Mouse (Mus musculus) urinary bladder, postnatal 4 days (tissue): ENCODE measurements around the gene Lrp1.
A peak's percentile ranks its signal among the peaks of the same experiment; 100 is the strongest.

Experiments used
- DNase-seq, 2 experiments: peaks; one replicate each; pipeline ENCODE4 v3.0.0; 2021 to 2022; ENCODE audit warnings: low spot score in 2 of 2

The Lrp1 gene

DNA sequence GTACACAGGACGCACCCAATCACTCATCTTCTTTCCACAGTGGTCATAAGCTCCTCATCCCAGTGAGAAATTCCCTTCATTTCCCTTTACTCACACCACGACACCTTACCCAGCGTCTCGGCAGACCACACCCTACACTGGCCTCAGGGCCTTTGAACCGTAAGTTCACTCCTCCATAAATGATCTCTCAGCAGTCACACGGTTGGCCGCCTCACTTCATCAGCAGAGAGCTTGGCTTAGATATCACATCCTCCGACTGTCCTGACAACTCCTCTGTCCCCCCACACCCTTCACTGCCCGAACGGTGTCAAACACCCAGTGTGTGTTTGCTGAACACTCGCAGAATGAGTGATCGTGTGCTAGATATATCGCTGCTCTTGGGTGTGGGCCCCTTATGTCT is 28.1 kb downstream of the Lrp1 start:
- no peak for DNase-seq

- DNase-seq: no peak
Observed at GRCm38 (mm10) chr10:127592423-127592822, 28.5 kb downstream of the Lrp1 start.

GRCm38 (mm10) chr10:127591514-127591913 is 29.4 kb downstream of the Lrp1 start:
- no peak for DNase-seq

DNA sequence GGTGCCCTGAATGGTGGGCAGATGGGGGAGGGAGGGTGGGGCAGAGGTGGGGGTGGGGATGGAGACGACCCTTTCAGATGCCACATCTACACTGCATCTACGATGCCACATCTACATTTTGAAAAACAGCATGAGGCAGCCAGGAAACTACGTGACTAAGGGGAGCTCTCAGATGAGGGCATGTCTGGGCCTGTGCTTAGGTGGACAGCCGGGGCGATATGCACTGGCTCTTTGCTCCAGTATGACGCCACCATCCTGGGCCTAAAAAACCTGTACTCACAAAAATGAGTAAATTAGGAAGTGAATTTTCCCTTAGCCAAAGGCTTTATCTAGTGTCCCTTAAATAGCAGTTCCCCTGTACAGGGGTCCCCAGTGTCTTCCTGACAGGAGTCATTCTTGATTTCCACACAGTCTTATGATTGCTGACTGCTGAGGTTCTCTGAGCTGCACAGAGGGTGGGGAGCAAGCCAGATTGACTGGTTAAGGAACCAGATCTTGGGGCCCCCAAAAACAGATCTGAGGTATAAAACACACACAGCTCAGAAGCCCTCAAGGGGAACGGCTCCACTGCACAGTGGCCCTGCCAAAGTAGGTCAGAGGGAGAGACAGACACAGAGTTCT is 30.0 kb downstream of the Lrp1 start:
- DNase-seq: no peak

DNA sequence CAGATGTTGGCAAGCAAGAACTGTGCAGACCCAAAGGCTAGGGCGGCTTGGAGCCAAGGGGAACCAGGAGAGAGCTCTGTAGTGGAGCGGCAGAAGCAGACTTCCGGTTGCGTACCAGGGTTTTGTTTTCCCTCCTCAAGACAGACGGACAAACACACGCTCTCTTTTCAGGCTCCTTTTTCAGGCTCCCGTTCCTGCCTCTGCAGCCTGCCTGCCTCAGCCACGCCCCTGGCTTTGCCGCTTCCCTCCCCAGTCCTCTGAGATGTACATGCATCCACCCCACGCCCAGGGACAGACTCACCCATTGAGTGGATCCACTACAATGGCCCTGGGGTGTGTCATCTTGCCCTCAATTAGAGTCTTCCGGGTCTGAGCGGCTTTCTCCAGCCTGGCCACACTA is 30.7 kb downstream of the Lrp1 start:
- no peak for DNase-seq

DNA sequence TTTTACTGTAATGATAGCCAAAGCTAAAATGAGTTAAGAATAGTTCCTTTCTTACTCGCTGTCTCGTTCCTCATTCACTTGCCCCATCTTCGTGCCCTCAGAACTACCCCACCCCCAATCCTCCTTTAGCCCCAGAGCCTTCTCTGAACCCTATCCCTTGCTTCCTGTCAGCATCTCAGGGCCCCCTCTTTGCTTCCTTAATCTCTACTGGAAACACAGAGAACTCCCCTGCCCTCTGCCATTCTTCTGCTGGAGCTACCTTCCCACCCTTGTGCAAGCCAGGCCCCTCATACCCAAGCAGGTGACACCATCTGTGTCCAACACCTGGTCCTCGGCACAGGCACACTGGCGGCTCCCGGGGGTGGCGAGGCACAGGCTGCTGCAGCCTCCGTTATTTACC is 33.2 kb downstream of the Lrp1 start:
- DNase-seq: no peak

GRCm38 (mm10) chr10:127586209-127586608 is 34.7 kb downstream of the Lrp1 start:
- DNase-seq: no peak

DNA sequence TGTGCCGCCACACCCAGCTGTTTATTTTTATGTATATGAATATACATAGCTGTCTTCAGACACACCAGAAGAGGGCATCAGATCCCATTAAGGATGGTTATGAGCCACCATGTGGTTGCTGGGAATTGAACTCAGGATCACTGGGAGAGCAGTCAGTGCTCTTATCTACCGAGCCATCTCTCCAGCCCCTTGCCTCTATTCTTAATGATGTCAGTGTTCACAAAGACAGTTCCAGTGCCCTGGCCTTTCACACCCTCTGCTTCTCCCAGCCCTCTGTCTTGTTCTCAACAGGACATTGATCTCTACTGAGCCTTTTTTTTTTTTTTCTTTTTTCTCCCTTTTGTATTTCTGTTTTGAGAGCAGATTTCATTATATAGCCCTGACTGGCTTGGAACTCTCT is 35.4 kb downstream of the Lrp1 start:
- DNase-seq: no peak

DNA sequence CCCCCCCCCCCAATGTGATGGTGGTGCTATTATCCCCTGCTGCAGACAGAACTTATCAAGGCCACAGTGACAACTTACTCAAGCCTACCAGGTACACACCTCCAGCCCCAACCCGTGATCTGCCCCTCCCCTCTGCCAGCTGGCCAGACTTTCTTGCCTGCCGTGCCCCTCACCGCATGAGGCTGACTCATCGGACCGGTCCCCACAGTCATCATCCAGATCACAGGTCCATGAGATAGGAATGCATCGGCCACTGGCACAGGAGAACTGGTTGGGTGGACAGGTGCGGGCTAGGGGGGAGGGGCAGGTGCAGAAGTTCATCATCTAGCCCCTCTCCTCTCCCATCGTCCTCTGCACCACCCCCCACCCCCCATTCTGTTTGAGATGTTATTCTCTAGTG is 37.3 kb downstream of the Lrp1 start:
- no peak for DNase-seq

GRCm38 (mm10) chr10:127581291-127581690 is 39.7 kb downstream of the Lrp1 start:
- no peak for DNase-seq

DNA sequence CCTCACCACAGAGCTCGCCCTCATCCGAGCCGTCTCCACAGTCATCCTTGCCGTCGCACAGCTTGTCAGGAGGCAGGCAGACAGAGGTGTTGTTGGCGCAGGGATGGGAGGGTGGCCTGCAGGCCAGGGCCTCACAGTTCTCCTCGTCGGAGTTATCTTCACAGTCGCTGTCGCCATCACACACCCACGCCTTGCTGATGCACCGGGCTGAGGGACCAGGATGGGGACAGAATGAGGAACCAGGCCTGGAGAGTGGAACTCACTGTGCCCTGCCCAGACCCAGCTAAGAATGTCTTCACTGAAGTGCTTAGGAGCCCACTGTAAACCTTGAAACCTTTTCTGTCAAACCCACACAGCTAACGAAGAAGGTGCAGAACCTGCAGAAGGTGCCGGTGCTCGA is 43.0 kb downstream of the Lrp1 start:
- DNase-seq: no peak

- no peak for DNase-seq
Observed at GRCm38 (mm10) chr10:127577156-127577555, 43.8 kb downstream of the Lrp1 start.

- DNase-seq: peak; percentile 64 to 76
Observed at GRCm38 (mm10) chr10:127576381-127576961, 44.5 kb downstream of the Lrp1 start.

GRCm38 (mm10) chr10:127575741-127576140 is 45.2 kb downstream of the Lrp1 start:
- no peak for DNase-seq

DNA sequence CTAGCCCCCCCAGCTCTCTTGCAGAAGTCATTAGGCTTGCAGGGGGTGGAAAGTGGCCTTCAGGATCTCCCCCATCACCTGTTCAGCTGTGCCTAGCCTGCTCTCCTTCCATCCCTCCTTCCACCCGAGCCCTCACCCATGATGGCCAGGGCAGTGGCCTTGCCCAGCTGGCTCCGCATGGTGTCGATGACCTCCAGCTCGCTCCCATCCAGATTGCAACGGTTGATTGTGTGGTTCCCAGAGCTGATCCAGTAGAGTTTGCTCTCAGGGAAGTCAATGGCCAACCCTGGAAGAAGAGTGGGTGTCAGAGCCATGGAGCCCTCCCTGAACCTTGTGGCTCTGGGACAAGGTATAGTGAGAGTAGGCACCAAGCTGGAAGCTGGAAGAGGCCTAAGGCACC is 48.7 kb downstream of the Lrp1 start:
- DNase-seq: no peak

DNA sequence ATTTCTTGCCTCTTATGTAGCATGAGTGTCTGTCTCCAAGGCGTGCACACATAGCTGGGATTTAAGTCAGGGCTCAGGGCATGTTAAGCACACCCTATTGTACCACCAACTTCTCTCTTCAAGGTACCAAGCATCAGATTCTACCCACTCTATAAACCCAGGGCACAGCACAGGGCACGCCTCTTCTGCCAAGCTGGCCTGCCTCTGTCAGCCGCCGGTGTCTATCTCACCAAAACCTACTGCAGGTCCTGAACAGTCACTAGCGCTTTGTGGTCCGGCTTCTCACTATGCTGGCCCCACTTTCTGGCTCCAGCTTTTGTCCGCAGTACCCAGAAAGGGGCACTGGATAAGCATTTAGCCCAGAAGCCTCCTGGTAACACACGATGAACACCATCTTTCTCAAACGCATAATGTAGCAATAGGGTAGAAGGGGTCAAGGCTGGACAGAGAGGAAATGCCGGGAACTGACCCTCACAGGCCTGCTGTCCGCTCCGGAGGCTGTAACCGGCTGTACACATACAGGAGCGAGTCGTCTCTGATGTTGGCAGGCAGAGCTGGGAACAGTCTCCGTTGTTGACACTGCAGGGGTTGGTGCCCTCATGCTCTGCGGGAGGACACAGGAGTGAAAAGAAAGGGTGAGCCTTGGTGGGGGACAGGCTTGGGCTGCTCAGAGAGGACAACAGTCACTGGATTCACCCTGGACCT is 49.9 kb downstream of the Lrp1 start:
- DNase-seq: no peak

DNA sequence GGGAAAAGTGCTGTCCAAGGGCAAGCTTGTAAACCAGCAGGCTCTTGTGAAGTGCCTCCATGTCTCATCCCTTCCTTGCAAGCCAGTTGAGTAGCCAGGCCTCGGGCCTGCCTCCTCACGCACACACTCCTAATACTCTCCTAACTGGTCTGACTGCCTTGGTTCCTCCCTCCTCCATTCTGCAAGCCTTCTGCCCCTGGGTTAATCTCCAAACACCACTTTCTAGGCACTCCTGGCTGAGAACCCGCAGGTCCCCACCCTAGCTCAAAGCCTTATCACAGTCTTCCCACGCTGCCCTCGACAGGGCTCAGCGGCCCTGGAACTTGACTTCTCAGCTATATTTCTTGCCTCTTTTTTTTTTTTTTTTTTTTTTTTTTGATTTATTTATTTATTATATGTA is 50.6 kb downstream of the Lrp1 start:
- DNase-seq: no peak

- DNase-seq: peak; percentile 64 to 82
Observed at GRCm38 (mm10) chr10:127569450-127569849, 51.5 kb downstream of the Lrp1 start.

- no peak for DNase-seq
Observed at GRCm38 (mm10) chr10:127566553-127567326, 54.2 kb downstream of the Lrp1 start.

DNA sequence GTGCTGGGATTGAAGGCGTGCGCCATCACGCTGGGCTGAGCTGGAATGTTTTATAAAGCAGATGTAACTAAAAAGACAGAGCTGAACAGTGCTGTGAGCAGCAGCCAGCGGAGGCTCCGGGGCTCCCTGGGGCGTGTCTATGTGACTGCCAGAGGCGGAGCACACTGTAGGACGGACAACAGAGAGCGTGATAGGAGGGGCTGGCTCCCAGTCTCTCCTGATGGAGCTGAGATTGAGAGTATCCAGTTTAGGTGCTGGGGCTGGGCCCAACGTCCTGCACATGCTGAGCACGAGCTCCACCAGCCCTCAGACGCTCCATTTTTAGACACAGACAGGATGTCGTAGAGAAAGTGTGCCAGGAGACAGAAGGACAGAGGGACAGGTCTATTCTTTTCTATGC is 56.6 kb downstream of the Lrp1 start:
- no peak for DNase-seq

GRCm38 (mm10) chr10:127563840-127564239 is 57.1 kb downstream of the Lrp1 start:
- no peak for DNase-seq

DNA sequence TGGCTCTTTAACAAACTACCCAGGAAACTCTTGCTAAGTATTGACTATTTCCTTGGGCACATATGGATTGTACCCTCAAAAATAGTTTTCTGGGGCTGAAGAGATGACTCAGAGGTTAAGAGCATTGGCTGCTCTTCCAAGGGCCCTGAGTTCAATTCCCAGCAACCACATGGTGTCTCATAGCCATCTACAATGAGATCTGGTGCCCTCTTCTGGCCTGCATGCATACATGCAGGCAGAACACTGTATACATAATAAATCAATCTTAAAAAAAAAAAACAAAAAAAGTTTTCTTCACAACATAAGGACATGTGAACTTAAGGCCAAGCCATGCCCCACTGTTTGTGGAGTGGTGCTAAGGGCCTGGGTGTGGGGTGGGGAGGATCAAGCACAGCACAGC is 59.8 kb downstream of the Lrp1 start:
- DNase-seq: no peak

DNA sequence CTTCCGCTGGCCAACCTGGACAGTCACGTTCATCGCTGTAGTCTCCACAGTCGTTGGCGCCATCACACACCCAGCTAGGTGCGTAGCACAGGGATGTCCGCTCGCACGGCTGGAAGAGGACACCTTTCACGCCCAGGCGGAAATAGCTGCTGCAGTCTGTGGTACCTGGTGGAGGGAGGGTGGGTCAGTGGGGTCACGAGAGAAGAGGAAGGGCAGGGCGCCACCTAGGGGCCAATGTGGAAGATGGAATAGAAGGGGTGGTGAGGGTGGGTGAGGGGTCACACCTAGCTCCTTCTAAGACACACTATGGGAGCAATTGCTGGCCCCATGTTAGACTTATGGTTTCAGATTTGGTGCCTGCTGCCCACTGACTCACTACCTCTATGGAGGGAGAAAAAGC is 63.6 kb downstream of the Lrp1 start:
- no peak for DNase-seq
